Mouse (Mus musculus) neural tube, embryonic 14.5 days (tissue): ENCODE measurements around the gene Zfp710. TPM values are rescaled to one million over a fixed set of nuclear protein-coding genes. Genes with fewer than 3 reads are reported as not detected.

Experiments used
- ATAC-seq: fragments of 200-750 bp; cut with Nextera tagmentation; 2 replicates; pipeline ENCODE4 v1.8.0; 2017; ENCODE audit warnings: low read depth, mild to moderate bottlenecking, moderate TSS enrichment, moderate library complexity
- H3K27ac ChIP-seq: fragments of 300-500 bp; sonication (generic); 2 replicates; pipeline ENCODE4 v1.5.1; 2014; ENCODE audit warnings: low read depth, mild to moderate bottlenecking, control low read depth, low read length, moderate library complexity, mixed read lengths
- H3K27me3 ChIP-seq: fragments of 300-500 bp; sonication (generic); 2 replicates; pipeline ENCODE4 v1.6.1; 2014; ENCODE audit warnings: low read length; ENCODE audit not compliant: control insufficient read depth, insufficient read depth
- H3K36me3 ChIP-seq: fragments of 300-500 bp; sonication (generic); 2 replicates; pipeline ENCODE4 v1.6.1; 2014; ENCODE audit warnings: low read length, mixed read lengths; ENCODE audit not compliant: control insufficient read depth, insufficient read depth
- H3K4me1 ChIP-seq: fragments of 300-500 bp; sonication (generic); 2 replicates; pipeline ENCODE4 v1.6.1; 2014; ENCODE audit warnings: low read length; ENCODE audit not compliant: control insufficient read depth, insufficient read depth
- H3K4me2 ChIP-seq: fragments of 300-500 bp; sonication (generic); 2 replicates; pipeline ENCODE4 v1.6.1; 2014; ENCODE audit warnings: mild to moderate bottlenecking, low read depth, low read length, control low read depth
- H3K4me3 ChIP-seq: fragments of 300-500 bp; sonication (generic); 2 replicates; pipeline ENCODE4 v1.5.1; 2014; ENCODE audit warnings: low read depth, low read length, control low read depth, mixed read lengths
- H3K9ac ChIP-seq: fragments of 300-500 bp; sonication (generic); replicated peaks from 2 replicates; pipeline ENCODE4 v1.6.1; 2014; ENCODE audit warnings: low read depth, mild to moderate bottlenecking, control low read depth, low read length, mixed read lengths
- H3K9me3 ChIP-seq: fragments of 300-500 bp; sonication (generic); 2 replicates; pipeline ENCODE4 v1.6.1; 2016; ENCODE audit warnings: low read length; ENCODE audit not compliant: control insufficient read depth
- WGBS: fragments of 180-500 bp; shearing (Covaris S2); extraction: QIAGEN DNeasy Blood & Tissue Kit; methylation state at CpG from one replicate; pipeline ENCODE4 v1.1.7; 2014; 5-methylcytosine and 5-hydroxymethylcytosine counted together
- polyA plus RNA-seq: library from polyadenylated mRNA; unstranded; fragments of >200 nt; fragmentation: Nextera tagmentation; extraction: Ambion mirVana; gene quantifications from 2 replicates; pipeline ENCODE4 v1.2.1, GENCODE M21; 2014

The Zfp710 gene
- polyA plus RNA-seq, 1 experiment from 2014 or later, result 14.1 TPM

DNA sequence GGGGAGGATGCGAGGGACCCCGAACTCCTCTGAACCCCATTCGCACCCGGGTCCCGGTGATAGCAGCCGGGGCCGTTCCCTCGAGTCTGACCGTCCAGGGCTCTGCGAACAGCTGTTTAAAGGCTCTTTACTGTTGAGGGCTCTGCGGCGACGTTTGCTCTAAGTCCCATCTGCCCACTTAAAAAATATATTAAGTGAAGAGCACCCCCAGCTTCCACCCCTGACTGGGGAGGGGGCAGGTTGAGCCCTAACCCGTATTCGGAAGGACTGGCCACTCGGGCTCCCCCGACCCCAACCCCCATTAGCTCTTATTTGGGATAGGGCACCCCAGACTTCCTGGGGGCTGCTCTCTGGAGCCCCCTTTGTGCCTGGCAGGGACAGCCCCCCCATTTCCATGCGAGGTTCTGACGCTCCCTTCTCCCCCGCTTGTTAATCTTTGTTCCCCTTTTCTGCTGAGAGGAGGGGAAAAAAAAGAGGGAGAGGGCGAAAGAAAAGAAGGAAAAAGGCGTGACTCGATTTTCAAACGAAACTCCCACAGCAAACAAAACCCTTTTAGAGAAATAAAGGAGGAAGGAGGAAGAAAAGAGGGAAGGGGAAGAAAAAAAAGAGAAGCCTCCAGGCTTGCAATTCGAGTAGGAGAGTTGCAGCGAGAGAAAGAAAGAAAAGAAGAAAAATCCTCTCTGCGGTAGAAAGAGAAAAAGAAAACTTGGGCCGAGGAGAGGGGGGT, 940 bp downstream of the Zfp710 start:
- H3K4me1 ChIP-seq, result peaks cover 21% of the 10 kb centered on the region
- no peaks in the 10 kb centered on the region for H3K27me3 ChIP-seq
- WGBS, result under 1% methylated on average over 28 of the region's 28 CpGs

DNA sequence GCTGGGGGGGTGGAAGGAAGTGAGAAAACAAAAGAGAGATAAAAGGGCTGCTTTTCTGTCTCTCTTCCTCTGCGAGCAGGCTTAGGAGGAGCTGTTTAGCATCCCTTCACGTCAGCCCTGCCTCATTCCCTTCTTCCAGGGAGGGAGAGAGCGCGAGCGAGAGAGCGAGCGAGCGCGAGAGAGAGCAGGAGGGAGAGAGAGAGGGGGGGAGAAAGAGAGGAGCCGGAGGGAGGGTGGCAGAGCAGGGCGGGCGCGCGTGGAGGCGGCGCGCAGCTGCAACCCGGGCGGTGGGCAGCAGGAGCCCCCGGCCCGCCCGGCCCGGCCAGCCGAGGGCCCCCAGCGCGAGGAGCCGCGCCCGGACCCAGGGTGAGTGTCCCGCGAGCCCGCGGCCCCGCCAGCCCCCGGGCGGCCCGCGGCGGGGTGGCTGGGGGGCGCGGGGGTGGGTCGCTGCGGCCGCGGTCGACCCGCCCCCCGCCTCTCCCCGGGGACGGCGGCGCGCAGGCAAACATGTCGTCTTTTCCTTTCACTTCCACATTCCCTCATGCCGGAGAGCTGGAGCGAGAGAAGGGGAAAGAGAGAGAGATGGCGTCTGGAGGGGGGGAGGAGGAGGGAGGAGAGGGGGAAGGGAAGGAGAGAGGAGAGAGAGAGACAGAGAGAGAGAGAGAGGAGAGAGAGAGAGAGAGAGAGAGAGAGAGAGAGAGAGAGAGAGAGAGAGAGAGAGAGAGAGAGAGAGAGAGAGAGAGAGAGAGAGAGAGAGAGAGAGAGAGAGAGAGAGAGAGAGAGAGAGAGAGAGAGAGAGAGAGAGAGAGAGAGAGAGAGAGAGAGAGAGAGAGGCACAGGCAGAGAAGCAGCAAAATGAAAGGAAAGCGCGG, 1.7 kb downstream of the Zfp710 start:
- Histone ChIP-seq H3K4me1 (peaks cover 21% of the 10 kb centered on the region), H3K4me2 (peak overlapping the region; percentile 91), H3K27me3 (no peaks in the 10 kb centered on the region), H3K4me3 (peak overlapping the region; percentile 64), H3K27ac (peak overlapping the region; percentile 94), H3K9ac (peak overlapping the region; percentile 93), H3K36me3 (no peaks in the 10 kb centered on the region), H3K9me3 (no peaks in the 10 kb centered on the region)
- 0% methylated on average over 41 of the region's 59 CpGs for WGBS
- peak; percentile 71 for ATAC-seq

More for the DNA sequence above, 940 bp downstream of the Zfp710 start:
- Histone ChIP-seq H3K4me3 (peak overlapping the region; percentile 64), H3K36me3 (no peaks in the 10 kb centered on the region), H3K4me2 (peak overlapping the region; percentile 91), H3K9me3 (no peaks in the 10 kb centered on the region), H3K9ac (peak overlapping the region; percentile 93), H3K27ac (peak overlapping the region; percentile 94)
- peak; percentile 10; the same call in 1 of the 2 replicates for ATAC-seq

DNA sequence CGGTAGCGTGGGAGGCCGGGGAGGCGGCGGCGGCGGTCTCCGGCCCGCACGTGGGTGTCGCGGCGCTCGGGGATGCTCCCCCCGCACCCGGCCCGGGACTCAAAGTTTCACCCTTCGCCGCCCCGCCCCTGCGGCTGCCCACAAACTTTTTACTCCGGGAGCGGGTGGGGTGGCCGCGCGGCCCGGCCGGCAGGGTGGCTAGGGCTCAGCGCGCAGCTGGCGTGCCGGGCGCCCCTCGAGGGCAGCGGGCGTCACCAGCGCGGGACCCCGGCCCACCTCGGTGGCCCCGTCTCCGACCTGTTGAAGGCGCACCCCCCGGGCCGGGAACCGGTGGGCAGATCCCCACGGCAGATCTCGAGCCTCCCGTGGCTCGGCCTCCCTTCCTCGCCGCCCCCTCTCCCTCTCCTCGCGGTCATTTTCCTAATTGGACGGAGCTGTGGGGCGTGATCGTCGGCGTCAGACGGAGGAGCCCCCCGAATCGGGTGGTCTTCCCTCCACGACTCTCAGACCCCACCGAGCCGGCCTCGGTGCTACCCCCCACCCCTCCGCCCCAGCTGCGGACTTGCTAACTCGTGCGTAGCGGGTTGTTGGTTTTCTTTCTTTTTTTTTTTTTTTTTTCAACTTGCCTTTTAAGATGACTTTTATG, 2.5 kb downstream of the Zfp710 start:
- Histone ChIP-seq H3K9me3 (no peaks in the 10 kb centered on the region), H3K4me2 (peak overlapping the region; percentile 88), H3K4me1 (peaks cover 25% of the 10 kb centered on the region), H3K27me3 (no peaks in the 10 kb centered on the region), H3K9ac (peak overlapping the region; percentile 71), H3K4me3 (peak overlapping the region; percentile 64), H3K36me3 (no peaks in the 10 kb centered on the region), H3K27ac (peak overlapping the region; percentile 75)
- 1% methylated on average over 64 of the region's 71 CpGs for WGBS
- ATAC-seq, result no peak

DNA sequence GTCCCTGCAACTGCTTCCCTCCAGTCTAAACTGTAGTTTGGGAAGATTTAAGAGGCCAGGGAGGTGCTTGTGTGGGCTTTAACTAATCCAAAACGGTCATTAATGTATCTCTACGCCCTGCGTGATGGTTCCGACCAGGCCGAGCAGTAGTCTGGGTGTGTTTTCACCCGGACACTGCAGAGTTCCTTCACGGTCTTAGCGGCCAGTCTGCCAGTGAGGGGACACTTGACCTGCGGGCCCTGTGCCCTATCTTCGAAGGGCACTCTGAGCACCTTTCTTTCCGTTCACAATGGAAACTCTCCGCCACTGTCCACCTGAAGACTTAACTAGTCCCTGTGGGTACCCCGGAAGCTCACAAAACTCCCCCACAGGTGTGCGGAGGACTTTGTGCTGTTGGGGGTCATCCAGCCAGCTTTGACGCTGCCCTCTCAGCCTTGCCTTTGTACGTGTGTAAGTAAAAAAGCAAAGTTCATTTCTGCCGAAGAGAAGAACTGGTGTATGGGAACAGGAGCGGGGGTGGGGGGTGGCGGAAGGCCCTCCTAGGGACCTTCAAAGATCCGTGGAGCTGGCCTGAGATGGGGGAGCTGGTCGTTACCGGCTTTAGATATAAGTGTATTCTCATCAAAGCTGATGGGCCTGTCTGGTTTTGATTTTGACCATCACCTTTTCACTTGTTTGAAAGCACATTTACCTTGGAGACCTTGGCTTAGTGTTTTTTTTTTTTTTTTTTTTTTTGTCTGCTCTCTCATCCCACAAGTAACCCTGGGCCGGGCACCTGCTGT, 3.2 kb downstream of the Zfp710 start:
- peaks cover 25% of the 10 kb centered on the region for H3K4me1 ChIP-seq
- peak overlapping the region; percentile 64 for H3K4me3 ChIP-seq
- H3K36me3 ChIP-seq, result no peaks in the 10 kb centered on the region
- H3K27ac ChIP-seq, result no peak overlapping the region; the same call in 1 of the 2 replicates
- no peaks in the 10 kb centered on the region for H3K9me3 ChIP-seq
- H3K27me3 ChIP-seq, result no peaks in the 10 kb centered on the region
- 4% methylated on average over 23 of the region's 23 CpGs for WGBS
- H3K9ac ChIP-seq, result peak overlapping the region; percentile 71
- H3K4me2 ChIP-seq, result peak overlapping the region; percentile 88
- no peak for ATAC-seq

DNA sequence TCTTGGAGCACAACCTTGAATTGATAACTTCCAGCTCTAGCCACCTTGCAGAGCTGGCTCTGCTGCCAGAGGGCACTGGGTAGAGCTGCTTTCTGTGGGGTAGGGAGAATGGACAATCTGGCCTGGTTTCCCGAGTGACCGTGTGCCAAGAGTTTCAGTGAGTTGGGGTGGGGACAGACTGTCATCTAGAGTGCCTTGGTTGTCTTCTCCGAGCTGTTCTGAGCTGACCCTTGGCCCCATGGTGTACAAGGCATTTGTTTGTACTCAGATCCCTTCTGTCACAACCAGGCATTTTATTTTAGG, 3.8 kb downstream of the Zfp710 start:
- Histone ChIP-seq H3K4me1 (peaks cover 25% of the 10 kb centered on the region), H3K9ac (peak overlapping the region; percentile 71; the same call in 1 of the 2 replicates), H3K4me3 (peak overlapping the region; percentile 64)

DNA sequence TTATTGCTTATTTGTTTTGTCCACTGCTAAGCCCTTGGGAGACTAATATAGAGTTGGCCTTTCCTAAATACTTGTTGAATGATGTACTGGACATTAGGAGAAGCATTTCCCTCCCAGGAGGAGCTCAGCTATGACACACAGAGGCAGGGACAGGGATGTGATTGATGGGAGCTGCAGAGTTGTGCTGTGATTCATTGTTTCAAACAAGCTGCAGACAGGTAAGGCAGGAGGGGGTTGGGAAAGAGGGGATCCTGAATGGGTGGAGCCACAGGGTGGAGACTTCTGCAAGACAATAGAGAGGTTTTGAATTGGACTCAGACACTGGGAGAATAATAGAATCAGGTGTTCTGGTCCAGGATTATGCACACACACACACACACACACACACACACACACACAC, 5.4 kb downstream of the Zfp710 start:
- ATAC-seq, result no peak
- Histone ChIP-seq H3K4me2 (no peak overlapping the region), H3K27ac (no peak overlapping the region), H3K27me3 (no peaks in the 10 kb centered on the region), H3K9me3 (no peaks in the 10 kb centered on the region), H3K9ac (no peak overlapping the region), H3K4me1 (peaks cover 24% of the 10 kb centered on the region), H3K4me3 (no peak overlapping the region), H3K36me3 (no peaks in the 10 kb centered on the region)

More for the DNA sequence above, 3.8 kb downstream of the Zfp710 start:
- H3K27me3 ChIP-seq, result no peaks in the 10 kb centered on the region
- 25% methylated on average over 3 of the region's 3 CpGs for WGBS
- no peaks in the 10 kb centered on the region for H3K9me3 ChIP-seq
- no peaks in the 10 kb centered on the region for H3K36me3 ChIP-seq
- H3K27ac ChIP-seq, result no peak overlapping the region
- H3K4me2 ChIP-seq, result peak overlapping the region; percentile 88
- no peak for ATAC-seq

DNA sequence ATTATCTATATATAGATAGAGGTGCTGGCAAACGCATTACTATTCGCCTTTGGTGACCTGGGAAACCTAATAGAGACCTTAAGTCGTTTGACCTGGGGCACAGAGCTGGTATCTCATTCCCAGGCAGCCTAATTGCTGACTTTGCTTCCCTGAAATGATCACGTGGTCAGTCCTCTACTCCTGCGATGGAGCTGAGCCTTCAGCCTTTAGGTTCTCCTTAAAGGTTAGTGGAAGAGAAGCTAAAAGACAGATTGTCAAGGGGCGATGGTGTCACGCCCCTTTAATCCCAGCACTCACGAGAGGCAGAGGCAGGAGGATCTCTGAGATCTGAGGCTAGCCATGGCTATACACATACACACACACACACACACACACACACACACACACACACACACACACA, 5.9 kb downstream of the Zfp710 start:
- WGBS, result 91% methylated on average over 8 of the region's 8 CpGs
- H3K9ac ChIP-seq, result no peak overlapping the region
- H3K4me2 ChIP-seq, result no peak overlapping the region
- peaks cover 19% of the 10 kb centered on the region for H3K4me1 ChIP-seq
- H3K27ac ChIP-seq, result no peak overlapping the region
- H3K27me3 ChIP-seq, result no peaks in the 10 kb centered on the region
- H3K9me3 ChIP-seq, result no peaks in the 10 kb centered on the region
- H3K4me3 ChIP-seq, result no peak overlapping the region
- no peak for ATAC-seq
- no peaks in the 10 kb centered on the region for H3K36me3 ChIP-seq

DNA sequence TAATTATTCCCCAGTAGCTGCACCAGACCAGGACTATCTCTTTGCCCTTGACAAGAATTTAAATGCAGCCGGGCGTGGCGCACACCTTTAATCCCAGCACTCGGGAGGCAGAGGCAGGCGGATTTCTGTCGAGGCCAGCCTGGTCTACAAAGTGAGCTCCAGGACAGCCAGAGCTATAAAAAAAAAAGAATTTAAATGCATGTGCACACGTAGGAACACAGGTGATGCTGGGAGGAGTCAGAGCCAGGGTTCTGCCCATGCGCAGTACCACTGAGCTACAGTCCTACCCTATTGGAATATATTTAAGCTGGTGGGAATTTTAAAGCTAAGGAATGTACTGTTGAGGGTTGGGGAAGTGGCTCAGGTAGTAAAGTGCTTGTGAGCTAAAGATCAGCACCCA, 6.4 kb downstream of the Zfp710 start:
- Histone ChIP-seq H3K27ac (no peak overlapping the region), H3K36me3 (no peaks in the 10 kb centered on the region), H3K27me3 (no peaks in the 10 kb centered on the region), H3K9ac (no peak overlapping the region), H3K4me2 (no peak overlapping the region), H3K4me1 (peaks cover 18% of the 10 kb centered on the region), H3K4me3 (no peak overlapping the region), H3K9me3 (no peaks in the 10 kb centered on the region)
- 96% methylated on average over 8 of the region's 8 CpGs for WGBS
- no peak for ATAC-seq
